In genomic region chr12:52832230-52832629, GRCm38 (mm10) we compare ENCODE assay signal across 9 mouse cellular contexts.
DNase-seq lines count a peak whose midpoint lies in the region; ATAC-seq lines count a peak whose summit lies in the region.
"Had no signal": no experiment of that assay in that cellular context is flagged by ENCODE, and none has a peak within 500 bp of the region (broad histone marks: within the 10 kb centered on the region; RNA-seq: fewer than 3 reads in every experiment).

No protein-coding gene starts in this region.

- peak; percentile 6 for DNase-seq in ovary, adult 18-20 months (ENCODE audit: low spot score)
- no peak for DNase-seq in ovary, postnatal 10 days (ENCODE audit: low spot score)
- peak; percentile 64 for DNase-seq in brain, embryonic 18.5 days (ENCODE audit: low read depth, low spot score)
- DNase-seq in forebrain, embryonic 10.5 days (ENCODE audit: extremely low spot score, low spot score): peak; percentile 68
- DNase-seq in left cerebral cortex, postnatal 14 days (ENCODE audit: low spot score in 2 of 2): peak; percentile 87 to 88
- peak; percentile 84 for DNase-seq in naive thymus-derived CD4-positive, alpha-beta T cell, adult 2 months (ENCODE audit: low read depth)
- DNase-seq in testis, postnatal 14 days (ENCODE audit: low spot score): peak; percentile 31

- 0 out of 2 replicates have a peak, but pooled peaks have one; percentile 32 for ATAC-seq in hindbrain, embryonic 16.5 days

- H3K9me3 ChIP-seq in forebrain, embryonic 10.5 days: no peaks in the 10 kb centered on the region
- H3K9me3 ChIP-seq in hindbrain, embryonic 16.5 days (ENCODE audit: control insufficient read depth, low read length): no peaks in the 10 kb centered on the region
- H3K9me3 ChIP-seq: neural tube, embryonic 12.5 days had no signal

- no peak overlapping the region for H3K4me3 ChIP-seq in forebrain, embryonic 10.5 days
- no peak overlapping the region for H3K4me3 ChIP-seq in hindbrain, embryonic 16.5 days (ENCODE audit: low read length)
- H3K4me3 ChIP-seq: neural tube, embryonic 12.5 days had no signal

- no peaks in the 10 kb centered on the region for H3K36me3 ChIP-seq in forebrain, embryonic 10.5 days (replicated peaks)
- no peaks in the 10 kb centered on the region for H3K36me3 ChIP-seq in hindbrain, embryonic 16.5 days (ENCODE audit: control insufficient read depth, insufficient read depth, low read length)
- H3K36me3 ChIP-seq: neural tube, embryonic 12.5 days had no signal

- H3K27me3 ChIP-seq in forebrain, embryonic 10.5 days (ENCODE audit: poor library complexity, severe bottlenecking): no peaks in the 10 kb centered on the region
- H3K27me3 ChIP-seq in hindbrain, embryonic 16.5 days (replicated peaks; ENCODE audit: control insufficient read depth, insufficient read depth, low read length): no peaks in the 10 kb centered on the region
- H3K27me3 ChIP-seq: neural tube, embryonic 12.5 days had no signal

- H3K9ac ChIP-seq in hindbrain, embryonic 16.5 days (ENCODE audit: low read depth, low read length): no peak overlapping the region
- H3K9ac ChIP-seq: neural tube, embryonic 12.5 days had no signal

- no peak overlapping the region for H3K4me2 ChIP-seq in hindbrain, embryonic 16.5 days (ENCODE audit: low read length)
- H3K4me2 ChIP-seq: neural tube, embryonic 12.5 days had no signal

- 7% methylated on average over 4 of the region's 4 CpGs for WGBS in forebrain, embryonic 10.5 days
- WGBS in hindbrain, embryonic 16.5 days: 8% methylated on average over 4 of the region's 4 CpGs

- intact Hi-C loops in left cerebral cortex, postnatal 14 days (cut with DNase I): loop anchor here (5.0 to 10.0 kb wide), 3 partner anchors 115 to 817 kb away; no protein-coding TSS in a partner anchor

- peaks cover 56% of the 10 kb centered on the region for H3K4me1 ChIP-seq in forebrain, embryonic 10.5 days
- H3K4me1 ChIP-seq in hindbrain, embryonic 16.5 days (ENCODE audit: control insufficient read depth, insufficient read depth, low read depth, low read length): peaks cover 28% of the 10 kb centered on the region

- 0 out of 2 replicates have a peak overlapping the region, but pooled peaks have one; percentile 72 for H3K27ac ChIP-seq in forebrain, embryonic 10.5 days
- no peak overlapping the region for H3K27ac ChIP-seq in hindbrain, embryonic 16.5 days (ENCODE audit: low read depth, low read length)
- H3K27ac ChIP-seq: neural tube, embryonic 12.5 days had no signal
